8 mouse cellular contexts compared by ENCODE assay signal in genomic region chr3:88575540-88575939, GRCm38 (mm10). TPM values are rescaled to one million over a fixed set of nuclear protein-coding genes. Genes with fewer than 3 reads are reported as not detected.
DNase-seq lines count a peak whose midpoint lies in the region; ATAC-seq and TF ChIP-seq lines count a peak whose summit lies in the region.

TSS of gene Ssr2 (plus strand) at chr3:88575876.

- no peaks in the 10 kb centered on the region for H3K9me3 ChIP-seq in midbrain, embryonic 14.5 days (ENCODE audit: control insufficient read depth, low read length)

- DNase-seq in left cerebral cortex, adult 2 months (ENCODE audit: extremely low spot score in 1 of 2, low spot score in 2 of 2), result no peak
- DNase-seq in left cerebral cortex, adult 9 months (ENCODE audit: low spot score in 2 of 2), result no peak
- DNase-seq in layer of hippocampus, postnatal 14 days (ENCODE audit: low spot score in 2 of 2), result no peak
- DNase-seq in midbrain, embryonic 14.5 days, result no peak
- DNase-seq in urinary bladder, postnatal 14 days (ENCODE audit: low spot score), result no peak
- no peak for DNase-seq in kidney, adult 18-20 months

- H3K4me2 ChIP-seq in midbrain, embryonic 14.5 days (ENCODE audit: low read length), result no peak within 1 kb of the TSS

- intact Hi-C loops in left cerebral cortex, adult 2 months (cut with DNase I), result no loop called here

- 87% methylated on average over 3 of the region's 3 CpGs for WGBS in midbrain, embryonic 14.5 days

- no peak within 1 kb of the TSS for H3K27ac ChIP-seq in left cerebral cortex, adult 2 months
- no peak within 1 kb of the TSS for H3K27ac ChIP-seq in bone marrow macrophage, adult 2 months (ENCODE audit: insufficient read depth, low read depth, low read length)
- H3K27ac ChIP-seq in midbrain, embryonic 14.5 days (replicated peaks; ENCODE audit: low read depth, low read length), result no peak within 1 kb of the TSS

- TF ChIP-seq POLR2A in bone marrow macrophage, adult 2 months (IDR thresholded peaks at IDR 0.05; ENCODE audit: borderline replicate concordance, low read depth, low read length), result no peak

- no peak within 1 kb of the TSS for H3K9ac ChIP-seq in midbrain, embryonic 14.5 days (replicated peaks; ENCODE audit: low read length)

- H3K4me1 ChIP-seq in bone marrow macrophage, adult 2 months (ENCODE audit: control insufficient read depth, insufficient read depth, low read length), result 0 out of 2 replicates have a peak, but pooled peaks cover 3% of the 10 kb centered on the region
- peaks cover 6% of the 10 kb centered on the region; the same call in 1 of the 2 replicates for H3K4me1 ChIP-seq in midbrain, embryonic 14.5 days (ENCODE audit: control insufficient read depth, insufficient read depth, low read length)

- no peaks in the 10 kb centered on the region for H3K27me3 ChIP-seq in midbrain, embryonic 14.5 days (ENCODE audit: control insufficient read depth, insufficient read depth, low read length)

- H3K36me3 ChIP-seq in midbrain, embryonic 14.5 days (ENCODE audit: control insufficient read depth, insufficient read depth, low read length), result no peaks in the 10 kb centered on the region

- no peak within 1 kb of the TSS for H3K4me3 ChIP-seq in left cerebral cortex, adult 2 months
- H3K4me3 ChIP-seq in bone marrow macrophage, adult 2 months (ENCODE audit: insufficient read depth, low read length), result no peak within 1 kb of the TSS
- no peak within 1 kb of the TSS for H3K4me3 ChIP-seq in midbrain, embryonic 14.5 days (replicated peaks; ENCODE audit: low read depth, low read length)

- TF ChIP-seq CTCF in left cerebral cortex, adult 2 months (IDR thresholded peaks at IDR 0.05), result no peak
- no peak for TF ChIP-seq CTCF in bone marrow macrophage, adult 2 months (IDR thresholded peaks at IDR 0.05; ENCODE audit: low read depth, low read length)

- ATAC-seq in granulocyte monocyte progenitor cell, adult 5-6 weeks (replicated peaks; ENCODE audit: poor library complexity, severe bottlenecking), result no peak
- ATAC-seq in midbrain, embryonic 14.5 days (ENCODE audit: low FRiP score, low TSS enrichment), result no peak

RNA-seq across cellular contexts. Expression of gene Ssr2, which starts in this region (rescaled TPM):
- total RNA-seq in left cerebral cortex, adult 2 months (2021), result 10 to 100 TPM; 90.2 to 90.3 TPM
- polyA plus RNA-seq in bone marrow macrophage, adult 2 months (2012; ENCODE audit: insufficient read depth, insufficient read length, missing spikeins), result 71.3 and 83.2 TPM in 2 replicates
- total RNA-seq in granulocyte monocyte progenitor cell, adult 5-6 weeks (2014; fragmentation: Nextera tagmentation), result 401 and 434 TPM in 2 replicates
- 225 and 243 TPM in 2 replicates for total RNA-seq in granulocyte monocyte progenitor cell, adult 5-6 weeks (2017)
- 100 to 1,000 TPM; 110 to 120 TPM for total RNA-seq in layer of hippocampus, postnatal 14 days (2021)
- polyA plus RNA-seq in midbrain, embryonic 14.5 days (2014; fragmentation: Nextera tagmentation; extraction: Ambion mirVana), result 110 and 114 TPM in 2 replicates
